Mouse (Mus musculus) ES-Bruce4 (cell line): ENCODE measurements around the gene Nmi.

ENCODE experiments used
- CTCF ChIP-seq: IDR thresholded peaks from one replicate; pipeline ENCODE4 v1.8.1; 2011; ENCODE audit warnings: low read depth, low read length
- EP300 ChIP-seq: IDR thresholded peaks from 2 replicates; pipeline ENCODE4 v1.6.1; 2011; ENCODE audit warnings: low read depth, low read length; ENCODE audit not compliant: insufficient read depth
- POLR2A ChIP-seq: IDR thresholded peaks from one replicate; pipeline ENCODE4 v1.8.1; 2011; ENCODE audit warnings: low read length; ENCODE audit not compliant: insufficient read depth

DNA sequence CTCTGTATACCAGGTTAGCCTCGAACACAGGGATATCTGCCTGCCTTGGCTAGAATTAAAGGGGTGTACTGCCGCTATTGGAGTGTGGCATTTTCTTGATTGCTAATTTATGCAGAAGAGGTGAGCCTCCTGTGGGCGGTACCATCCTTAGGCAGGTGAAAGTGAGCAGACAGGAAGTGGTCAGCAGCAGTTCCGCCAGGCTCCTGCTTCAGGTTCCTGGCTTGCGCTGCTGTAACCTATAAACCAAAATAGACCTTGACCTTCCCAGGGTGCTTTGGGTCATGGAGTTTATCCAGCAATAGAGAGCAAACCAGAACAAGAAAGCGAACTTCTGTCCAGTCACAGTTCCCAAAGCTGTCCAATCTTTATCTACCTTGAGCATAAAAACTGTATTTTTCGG is 37.4 kb downstream of the Nmi start:
- TF ChIP-seq CTCF (no peak), POLR2A (no peak), EP300 (no peak)
